Mouse (Mus musculus): Measurements from ENCODE around the gene Clcnkb.

Gene Clcnkb

GRCm38 (mm10) chr4:141435974-141436373 lies 20.2 kb upstream of the Clcnkb start, which contains the start of gene Srarp:
Gene Srarp, minus strand, starts transcription at chr4:141436105.
- no peak for DNase-seq (ENCODE audit: extremely low spot score, low spot score)

- no peak for DNase-seq (ENCODE audit: extremely low spot score, low spot score)
These were observed 17.4 kb upstream of the Clcnkb start for GRCm38 (mm10) chr4:141433191-141433590.

- DNase-seq (ENCODE audit: extremely low spot score, low spot score), result no peak
These were observed 16.9 kb upstream of the Clcnkb start for GRCm38 (mm10) chr4:141432666-141433065.

- DNase-seq (ENCODE audit: extremely low spot score, low spot score), result peak; percentile 61
These were observed 15.2 kb upstream of the Clcnkb start for GRCm38 (mm10) chr4:141430997-141431396.

- DNase-seq (ENCODE audit: extremely low spot score, low spot score), result no peak
These were observed 14.0 kb upstream of the Clcnkb start for GRCm38 (mm10) chr4:141429847-141430246.

- no peak for DNase-seq (ENCODE audit: extremely low spot score, low spot score)
These were observed 13.6 kb upstream of the Clcnkb start for GRCm38 (mm10) chr4:141429381-141429780.

GRCm38 (mm10) chr4:141427921-141428320 lies 12.1 kb upstream of the Clcnkb start:
- no peak for DNase-seq (ENCODE audit: extremely low spot score, low spot score)

- DNase-seq (ENCODE audit: extremely low spot score, low spot score), result no peak
These were observed 11.3 kb upstream of the Clcnkb start for GRCm38 (mm10) chr4:141426796-141427745.

- no peak for DNase-seq (ENCODE audit: extremely low spot score, low spot score)
These were observed 10.0 kb upstream of the Clcnkb start for GRCm38 (mm10) chr4:141425484-141426479.

- no peak for DNase-seq (ENCODE audit: extremely low spot score, low spot score)
These were observed 8.0 kb upstream of the Clcnkb start for GRCm38 (mm10) chr4:141423691-141424431.

- DNase-seq (ENCODE audit: extremely low spot score, low spot score), result no peak
These were observed 7.5 kb upstream of the Clcnkb start for GRCm38 (mm10) chr4:141423288-141423687.

GRCm38 (mm10) chr4:141422841-141423240 lies 7.0 kb upstream of the Clcnkb start:
- no peak for DNase-seq (ENCODE audit: extremely low spot score, low spot score)

GRCm38 (mm10) chr4:141421423-141421822 lies 5.6 kb upstream of the Clcnkb start:
- no peak for DNase-seq (ENCODE audit: extremely low spot score, low spot score)

GRCm38 (mm10) chr4:141420886-141421285 lies 5.1 kb upstream of the Clcnkb start:
- no peak for DNase-seq (ENCODE audit: extremely low spot score, low spot score)

- no peak for DNase-seq (ENCODE audit: extremely low spot score, low spot score)
These were observed 4.5 kb upstream of the Clcnkb start, which contains the start of gene Hspb7 for GRCm38 (mm10) chr4:141420192-141420829. Gene Hspb7, plus strand, starts transcription at chr4:141420779.

GRCm38 (mm10) chr4:141419398-141420191 lies 3.8 kb upstream of the Clcnkb start:
- no peak for DNase-seq (ENCODE audit: extremely low spot score, low spot score)

- no peak for DNase-seq (ENCODE audit: extremely low spot score, low spot score)
These were observed 4.3 kb downstream of the Clcnkb start for GRCm38 (mm10) chr4:141411430-141411992.

- no peak for DNase-seq (ENCODE audit: extremely low spot score, low spot score)
These were observed 7.2 kb downstream of the Clcnkb start for GRCm38 (mm10) chr4:141408577-141408976.

Data from neural tube, embryonic 10.5 days (tissue).